Mouse (Mus musculus): Measurements from ENCODE around the gene Ninj1. TPM values are rescaled to one million over a fixed set of nuclear protein-coding genes. Genes with fewer than 3 reads are reported as not detected.

Gene Ninj1
- polyA plus RNA-seq, 1 experiment from 2014 or later = 63.0 TPM

DNA sequence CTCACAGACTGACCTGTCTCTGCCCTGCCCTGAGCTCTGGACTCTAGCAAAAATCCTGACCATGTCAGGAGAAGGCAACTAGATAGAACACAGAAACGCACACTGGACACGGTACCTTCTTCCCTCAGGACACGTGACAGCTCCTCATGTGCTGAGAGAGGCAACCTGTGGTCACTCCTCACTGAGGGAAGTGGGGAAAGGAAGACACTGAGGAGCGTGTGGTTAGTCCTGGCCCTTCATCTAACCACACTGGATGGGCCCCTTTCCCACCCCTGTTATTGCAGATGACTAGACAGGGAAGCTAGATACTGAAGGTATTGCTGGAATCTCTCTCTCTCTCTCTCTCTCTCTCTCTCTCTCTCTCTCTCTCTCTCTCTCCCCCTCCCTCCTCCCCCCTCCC lies 24.6 kb upstream of the Ninj1 start:
- no peak overlapping the region for H3K4me2 ChIP-seq (ENCODE audit: low read length)
- H3K36me3 ChIP-seq (ENCODE audit: control insufficient read depth, insufficient read depth, low read length) = no peaks in the 10 kb centered on the region
- no peak overlapping the region for H3K4me3 ChIP-seq (ENCODE audit: low read depth, low read length)
- 46% methylated on average over 4 of the region's 4 CpGs for WGBS
- H3K4me1 ChIP-seq (replicated peaks; ENCODE audit: control insufficient read depth, insufficient read depth, low read length) = no peaks in the 10 kb centered on the region
- H3K27me3 ChIP-seq (replicated peaks; ENCODE audit: control insufficient read depth, insufficient read depth, low read length) = no peaks in the 10 kb centered on the region
- ATAC-seq (replicated peaks; ENCODE audit: low FRiP score, low TSS enrichment, low read depth) = no peak
- no peaks in the 10 kb centered on the region for H3K9me3 ChIP-seq (ENCODE audit: control insufficient read depth, low read length)
- DNase-seq (ENCODE audit: low spot score) = no peak
- no peak overlapping the region for H3K9ac ChIP-seq (ENCODE audit: low read length)
- no peak overlapping the region for H3K27ac ChIP-seq (ENCODE audit: low read depth)

GRCm38 (mm10) chr13:49163645-49164044 lies 23.6 kb upstream of the Ninj1 start:
- 52% methylated on average over 7 of the region's 7 CpGs for WGBS
- H3K4me1 ChIP-seq (replicated peaks; ENCODE audit: control insufficient read depth, insufficient read depth, low read length) = no peaks in the 10 kb centered on the region
- H3K27ac ChIP-seq (ENCODE audit: low read depth) = no peak overlapping the region
- no peaks in the 10 kb centered on the region for H3K36me3 ChIP-seq (ENCODE audit: control insufficient read depth, insufficient read depth, low read length)
- ATAC-seq (replicated peaks; ENCODE audit: low FRiP score, low TSS enrichment, low read depth) (no peak; the same call in 1 of the 2 replicates), DNase-seq (ENCODE audit: low spot score) (no peak)
- H3K9ac ChIP-seq (ENCODE audit: low read length) = no peak overlapping the region
- H3K27me3 ChIP-seq (replicated peaks; ENCODE audit: control insufficient read depth, insufficient read depth, low read length) = no peaks in the 10 kb centered on the region
- H3K4me2 ChIP-seq (ENCODE audit: low read length) = no peak overlapping the region
- H3K9me3 ChIP-seq (ENCODE audit: control insufficient read depth, low read length) = no peaks in the 10 kb centered on the region
- H3K4me3 ChIP-seq (ENCODE audit: low read depth, low read length) = no peak overlapping the region

- Histone ChIP-seq H3K4me1 (replicated peaks; ENCODE audit: control insufficient read depth, insufficient read depth, low read length) (no peaks in the 10 kb centered on the region), H3K9ac (ENCODE audit: low read length) (no peak overlapping the region), H3K9me3 (ENCODE audit: control insufficient read depth, low read length) (no peaks in the 10 kb centered on the region), H3K27ac (ENCODE audit: low read depth) (no peak overlapping the region), H3K36me3 (ENCODE audit: control insufficient read depth, insufficient read depth, low read length) (no peaks in the 10 kb centered on the region), H3K27me3 (replicated peaks; ENCODE audit: control insufficient read depth, insufficient read depth, low read length) (no peaks in the 10 kb centered on the region), H3K4me3 (ENCODE audit: low read depth, low read length) (no peak overlapping the region), H3K4me2 (ENCODE audit: low read length) (no peak overlapping the region)
- no peak for DNase-seq (ENCODE audit: low spot score)
- WGBS = 52% methylated on average over 9 of the region's 9 CpGs
- ATAC-seq (replicated peaks; ENCODE audit: low FRiP score, low TSS enrichment, low read depth) = no peak
These were observed 20.2 kb upstream of the Ninj1 start for GRCm38 (mm10) chr13:49167081-49167480.

GRCm38 (mm10) chr13:49169448-49170207 lies 17.7 kb upstream of the Ninj1 start:
- Histone ChIP-seq H3K4me3 (ENCODE audit: low read depth, low read length) (no peak overlapping the region), H3K9me3 (ENCODE audit: control insufficient read depth, low read length) (no peaks in the 10 kb centered on the region), H3K4me2 (ENCODE audit: low read length) (no peak overlapping the region), H3K27me3 (replicated peaks; ENCODE audit: control insufficient read depth, insufficient read depth, low read length) (no peaks in the 10 kb centered on the region), H3K4me1 (replicated peaks; ENCODE audit: control insufficient read depth, insufficient read depth, low read length) (no peaks in the 10 kb centered on the region), H3K9ac (ENCODE audit: low read length) (no peak overlapping the region), H3K27ac (ENCODE audit: low read depth) (no peak overlapping the region), H3K36me3 (ENCODE audit: control insufficient read depth, insufficient read depth, low read length) (no peaks in the 10 kb centered on the region)
- 13% methylated on average over 17 of the region's 17 CpGs for WGBS
- ATAC-seq (replicated peaks; ENCODE audit: low FRiP score, low TSS enrichment, low read depth) (peak; percentile 54; the same call in 1 of the 2 replicates), DNase-seq (ENCODE audit: low spot score) (peak; percentile 98)

DNA sequence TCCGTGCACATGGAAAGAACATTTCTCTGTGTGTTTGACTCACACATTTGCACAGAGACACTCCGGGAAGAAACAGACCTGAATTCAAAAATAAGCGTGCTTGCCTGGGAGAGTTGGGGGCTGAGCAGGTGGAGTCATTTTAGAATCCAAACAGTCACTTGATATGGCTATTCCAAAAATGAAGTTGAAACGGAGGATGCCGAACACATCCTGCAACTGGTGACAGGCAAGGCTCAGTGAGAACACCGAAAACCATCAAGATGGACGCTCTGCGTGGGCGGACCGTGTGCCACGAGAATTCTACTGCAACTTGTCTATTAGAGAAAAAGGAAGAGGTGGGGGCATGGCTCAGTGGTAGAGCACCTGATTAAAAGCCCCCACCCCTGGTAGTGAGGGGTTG lies 16.7 kb upstream of the Ninj1 start:
- no peaks in the 10 kb centered on the region for H3K36me3 ChIP-seq (ENCODE audit: control insufficient read depth, insufficient read depth, low read length)
- H3K4me1 ChIP-seq (replicated peaks; ENCODE audit: control insufficient read depth, insufficient read depth, low read length) = no peaks in the 10 kb centered on the region
- DNase-seq (ENCODE audit: low spot score) = no peak
- ATAC-seq (replicated peaks; ENCODE audit: low FRiP score, low TSS enrichment, low read depth) = no peak
- H3K4me3 ChIP-seq (ENCODE audit: low read depth, low read length) = no peak overlapping the region
- H3K27ac ChIP-seq (ENCODE audit: low read depth) = no peak overlapping the region
- H3K9me3 ChIP-seq (ENCODE audit: control insufficient read depth, low read length) = no peaks in the 10 kb centered on the region
- no peak overlapping the region for H3K9ac ChIP-seq (ENCODE audit: low read length)
- WGBS = 87% methylated on average over 11 of the region's 11 CpGs
- no peak overlapping the region for H3K4me2 ChIP-seq (ENCODE audit: low read length)
- no peaks in the 10 kb centered on the region for H3K27me3 ChIP-seq (replicated peaks; ENCODE audit: control insufficient read depth, insufficient read depth, low read length)

DNA sequence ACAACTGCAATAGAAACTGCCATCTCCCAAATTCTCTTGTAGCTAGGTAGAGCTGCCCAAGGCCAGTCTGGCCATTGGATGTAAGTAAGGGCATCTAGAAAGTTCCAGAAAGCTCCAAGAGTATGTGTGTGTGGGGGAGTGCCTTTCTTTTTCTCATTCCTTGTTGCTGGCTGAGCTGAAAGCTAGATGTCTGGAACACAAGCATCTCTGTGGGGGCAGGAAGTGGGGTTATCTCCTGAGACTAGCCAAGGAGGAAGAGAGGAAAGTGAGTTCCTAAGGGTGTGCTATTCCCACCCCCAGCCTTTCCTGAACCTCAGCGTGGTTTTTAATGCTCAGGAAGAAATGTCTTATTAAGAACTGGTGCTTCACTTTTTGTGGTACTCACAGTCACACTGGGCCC lies 15.6 kb upstream of the Ninj1 start:
- no peak overlapping the region for H3K27ac ChIP-seq (ENCODE audit: low read depth)
- no peak overlapping the region for H3K4me3 ChIP-seq (ENCODE audit: low read depth, low read length)
- no peak overlapping the region for H3K4me2 ChIP-seq (ENCODE audit: low read length)
- H3K4me1 ChIP-seq (replicated peaks; ENCODE audit: control insufficient read depth, insufficient read depth, low read length) = no peaks in the 10 kb centered on the region
- DNase-seq (ENCODE audit: low spot score) = no peak
- H3K36me3 ChIP-seq (ENCODE audit: control insufficient read depth, insufficient read depth, low read length) = no peaks in the 10 kb centered on the region
- no peaks in the 10 kb centered on the region for H3K27me3 ChIP-seq (replicated peaks; ENCODE audit: control insufficient read depth, insufficient read depth, low read length)
- ATAC-seq (replicated peaks; ENCODE audit: low FRiP score, low TSS enrichment, low read depth) = no peak
- H3K9ac ChIP-seq (ENCODE audit: low read length) = no peak overlapping the region
- H3K9me3 ChIP-seq (ENCODE audit: control insufficient read depth, low read length) = no peaks in the 10 kb centered on the region
- 75% methylated on average over 1 of the region's 1 CpGs for WGBS

DNA sequence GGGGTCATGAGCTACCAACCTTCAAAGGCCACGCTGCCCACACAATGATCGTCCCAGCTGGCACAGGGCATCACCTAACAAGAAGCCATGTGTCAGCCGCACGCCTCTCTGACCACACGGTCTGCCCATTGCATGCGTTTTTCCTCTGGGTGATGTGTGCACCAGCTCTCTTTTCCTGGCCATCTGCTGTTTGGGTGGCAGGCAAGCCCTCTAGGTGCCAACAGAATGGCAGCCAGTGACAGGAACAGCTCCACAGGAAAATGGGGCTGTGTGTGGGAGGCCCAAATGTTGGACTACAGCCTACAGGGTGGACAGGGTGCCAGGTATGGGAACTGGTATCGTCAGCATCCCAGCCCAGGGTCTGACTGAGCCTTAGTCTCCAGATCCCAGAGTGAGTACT lies 14.9 kb upstream of the Ninj1 start:
- Histone ChIP-seq H3K9ac (ENCODE audit: low read length) (no peak overlapping the region), H3K27ac (ENCODE audit: low read depth) (no peak overlapping the region), H3K4me1 (replicated peaks; ENCODE audit: control insufficient read depth, insufficient read depth, low read length) (no peaks in the 10 kb centered on the region), H3K36me3 (ENCODE audit: control insufficient read depth, insufficient read depth, low read length) (no peaks in the 10 kb centered on the region), H3K9me3 (ENCODE audit: control insufficient read depth, low read length) (no peaks in the 10 kb centered on the region), H3K4me3 (ENCODE audit: low read depth, low read length) (no peak overlapping the region), H3K27me3 (replicated peaks; ENCODE audit: control insufficient read depth, insufficient read depth, low read length) (no peaks in the 10 kb centered on the region), H3K4me2 (ENCODE audit: low read length) (no peak overlapping the region)
- DNase-seq (ENCODE audit: low spot score) (no peak), ATAC-seq (replicated peaks; ENCODE audit: low FRiP score, low TSS enrichment, low read depth) (no peak)
- 92% methylated on average over 7 of the region's 7 CpGs for WGBS

DNA sequence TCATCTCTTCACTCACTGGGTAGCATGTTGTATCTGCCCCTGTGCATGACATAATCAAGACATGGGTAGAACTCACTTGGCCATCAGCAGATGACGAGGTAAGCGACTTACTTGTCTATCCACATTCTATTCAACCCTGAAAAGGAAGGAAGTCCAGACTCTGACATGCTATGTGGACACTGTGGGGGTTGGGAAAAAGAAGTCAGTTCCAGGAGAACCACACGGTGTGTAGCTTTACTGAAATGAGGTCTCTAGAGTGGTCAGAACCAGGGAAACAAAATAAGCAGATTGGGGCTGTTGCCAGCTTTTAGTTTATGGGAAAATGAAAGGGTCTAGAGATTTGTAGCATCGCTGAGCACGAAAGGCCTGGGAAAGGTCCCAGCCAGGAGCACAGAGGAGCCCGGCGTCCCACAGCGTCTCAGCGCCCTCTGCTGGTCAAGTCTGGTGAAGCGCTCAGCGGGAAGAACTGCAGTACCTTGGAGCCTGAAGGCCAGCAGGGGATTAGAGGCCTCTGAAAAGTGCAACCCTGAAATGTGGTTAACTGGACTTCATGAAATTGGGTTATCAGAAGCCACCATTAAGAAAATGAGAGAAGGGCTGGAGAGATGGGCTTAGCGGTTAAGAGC lies 14.2 kb upstream of the Ninj1 start:
- Histone ChIP-seq H3K9me3 (ENCODE audit: control insufficient read depth, low read length) (no peaks in the 10 kb centered on the region), H3K4me1 (replicated peaks; ENCODE audit: control insufficient read depth, insufficient read depth, low read length) (no peaks in the 10 kb centered on the region), H3K9ac (ENCODE audit: low read length) (no peak overlapping the region), H3K4me2 (ENCODE audit: low read length) (no peak overlapping the region), H3K36me3 (ENCODE audit: control insufficient read depth, insufficient read depth, low read length) (no peaks in the 10 kb centered on the region), H3K27ac (ENCODE audit: low read depth) (no peak overlapping the region), H3K27me3 (replicated peaks; ENCODE audit: control insufficient read depth, insufficient read depth, low read length) (no peaks in the 10 kb centered on the region), H3K4me3 (ENCODE audit: low read depth, low read length) (no peak overlapping the region)
- peak; percentile 99 for DNase-seq (ENCODE audit: low spot score)
- ATAC-seq (replicated peaks; ENCODE audit: low FRiP score, low TSS enrichment, low read depth) = peak; percentile 62
- WGBS = 7% methylated on average over 12 of the region's 12 CpGs

DNA sequence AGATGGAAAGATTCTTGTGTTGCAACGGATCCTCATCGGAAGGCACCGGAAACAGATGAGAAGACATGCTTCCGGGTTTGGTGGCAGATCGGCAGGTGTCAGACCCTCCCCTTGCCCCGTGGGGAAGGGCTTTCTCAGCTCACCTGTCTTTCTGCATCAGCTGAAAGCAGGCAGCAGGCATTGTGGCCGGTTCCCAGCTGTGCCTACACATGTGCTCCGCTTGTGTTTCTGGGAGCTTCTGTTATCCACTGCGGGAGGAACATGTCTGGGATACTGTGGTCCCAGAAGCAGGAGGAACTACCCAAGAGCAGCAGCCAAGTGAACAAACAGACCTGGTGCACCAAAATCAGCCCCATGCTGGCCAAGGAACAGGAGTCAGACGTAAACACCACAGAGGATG lies 11.8 kb upstream of the Ninj1 start:
- no peaks in the 10 kb centered on the region for H3K36me3 ChIP-seq (ENCODE audit: control insufficient read depth, insufficient read depth, low read length)
- WGBS = 79% methylated on average over 10 of the region's 10 CpGs
- H3K4me2 ChIP-seq (ENCODE audit: low read length) = no peak overlapping the region
- ATAC-seq (replicated peaks; ENCODE audit: low FRiP score, low TSS enrichment, low read depth) (no peak), DNase-seq (ENCODE audit: low spot score) (no peak)
- H3K27me3 ChIP-seq (replicated peaks; ENCODE audit: control insufficient read depth, insufficient read depth, low read length) = no peaks in the 10 kb centered on the region
- H3K4me3 ChIP-seq (ENCODE audit: low read depth, low read length) = no peak overlapping the region
- no peaks in the 10 kb centered on the region for H3K4me1 ChIP-seq (replicated peaks; ENCODE audit: control insufficient read depth, insufficient read depth, low read length)
- H3K27ac ChIP-seq (ENCODE audit: low read depth) = no peak overlapping the region
- H3K9ac ChIP-seq (ENCODE audit: low read length) = no peak overlapping the region
- H3K9me3 ChIP-seq (ENCODE audit: control insufficient read depth, low read length) = no peaks in the 10 kb centered on the region
